Mouse (Mus musculus): ENCODE data around the gene Camkk1. TPM values are rescaled to one million over a fixed set of nuclear protein-coding genes. Genes with fewer than 3 reads are reported as not detected.
A peak's percentile ranks its signal among the peaks of the same experiment; 100 is the strongest.

The Camkk1 gene
- polyA plus RNA-seq, 1 experiment from 2014 or later, result 6.1 TPM

GRCm38 (mm10) chr11:73019147-73019795, 463 bp downstream of the Camkk1 start:
- no peaks in the 10 kb centered on the region for H3K9me3 ChIP-seq (ENCODE audit: low read length)
- ATAC-seq (peak; percentile 40), DNase-seq (ENCODE audit: low spot score) (peak; percentile 59)
- peak overlapping the region; percentile 55 for H3K4me3 ChIP-seq (ENCODE audit: low read depth, low read length)
- H3K4me2 ChIP-seq (replicated peaks; ENCODE audit: low read depth, low read length), result peak overlapping the region; percentile 100
- 2% methylated on average over 44 of the region's 46 CpGs for WGBS
- no peak overlapping the region; the same call in 1 of the 2 replicates for H3K9ac ChIP-seq (replicated peaks; ENCODE audit: low read depth)
- H3K4me1 ChIP-seq (ENCODE audit: insufficient read depth, low read depth, low read length), result peaks cover 18% of the 10 kb centered on the region
- H3K36me3 ChIP-seq (ENCODE audit: insufficient read depth, low read length), result no peaks in the 10 kb centered on the region
- TF ChIP-seq CTCF (IDR thresholded peaks at IDR 0.05), result no peak
- H3K27ac ChIP-seq (ENCODE audit: low read length), result 0 out of 2 replicates have a peak overlapping the region, but pooled peaks have one; percentile 29
- H3K27me3 ChIP-seq (replicated peaks; ENCODE audit: insufficient read depth, low read length), result no peaks in the 10 kb centered on the region

GRCm38 (mm10) chr11:73020953-73021800, 2.4 kb downstream of the Camkk1 start:
- Histone ChIP-seq H3K4me1 (ENCODE audit: insufficient read depth, low read depth, low read length) (peaks cover 22% of the 10 kb centered on the region), H3K9me3 (ENCODE audit: low read length) (no peaks in the 10 kb centered on the region), H3K36me3 (ENCODE audit: insufficient read depth, low read length) (no peaks in the 10 kb centered on the region), H3K4me2 (replicated peaks; ENCODE audit: low read depth, low read length) (no peak overlapping the region), H3K27ac (ENCODE audit: low read length) (no peak overlapping the region), H3K27me3 (replicated peaks; ENCODE audit: insufficient read depth, low read length) (no peaks in the 10 kb centered on the region), H3K9ac (replicated peaks; ENCODE audit: low read depth) (no peak overlapping the region), H3K4me3 (ENCODE audit: low read depth, low read length) (no peak overlapping the region)
- no peak for TF ChIP-seq EP300 (IDR thresholded peaks at IDR 0.05)
- TF ChIP-seq CTCF (IDR thresholded peaks at IDR 0.05), result no peak
- ATAC-seq, result no peak
- WGBS, result 64% methylated on average over 7 of the region's 7 CpGs
- no peak for DNase-seq (ENCODE audit: low spot score)

GRCm38 (mm10) chr11:73023099-73023498, 4.3 kb downstream of the Camkk1 start:
- no peak for ATAC-seq
- DNase-seq (ENCODE audit: low spot score), result peak; percentile 42
- no peak overlapping the region for H3K27ac ChIP-seq (ENCODE audit: low read length)
- H3K27me3 ChIP-seq (replicated peaks; ENCODE audit: insufficient read depth, low read length), result no peaks in the 10 kb centered on the region
- H3K4me3 ChIP-seq (ENCODE audit: low read depth, low read length), result no peak overlapping the region
- 49% methylated on average over 9 of the region's 9 CpGs for WGBS
- no peak overlapping the region for H3K9ac ChIP-seq (replicated peaks; ENCODE audit: low read depth)
- TF ChIP-seq CTCF (IDR thresholded peaks at IDR 0.05), result no peak
- TF ChIP-seq EP300 (IDR thresholded peaks at IDR 0.05), result no peak
- no peak overlapping the region for H3K4me2 ChIP-seq (replicated peaks; ENCODE audit: low read depth, low read length)
- no peaks in the 10 kb centered on the region for H3K9me3 ChIP-seq (ENCODE audit: low read length)
- no peaks in the 10 kb centered on the region for H3K36me3 ChIP-seq (ENCODE audit: insufficient read depth, low read length)
- peaks cover 22% of the 10 kb centered on the region for H3K4me1 ChIP-seq (ENCODE audit: insufficient read depth, low read depth, low read length)

- no peak overlapping the region for H3K4me3 ChIP-seq (ENCODE audit: low read depth, low read length)
- H3K27me3 ChIP-seq (replicated peaks; ENCODE audit: insufficient read depth, low read length), result no peaks in the 10 kb centered on the region
- peaks cover 22% of the 10 kb centered on the region for H3K4me1 ChIP-seq (ENCODE audit: insufficient read depth, low read depth, low read length)
- H3K9ac ChIP-seq (replicated peaks; ENCODE audit: low read depth), result no peak overlapping the region
- 49% methylated on average over 4 of the region's 4 CpGs for WGBS
- H3K27ac ChIP-seq (ENCODE audit: low read length), result 0 out of 2 replicates have a peak overlapping the region, but pooled peaks have one; percentile 3
- no peak for ATAC-seq
- no peak for DNase-seq (ENCODE audit: low spot score)
- H3K36me3 ChIP-seq (ENCODE audit: insufficient read depth, low read length), result no peaks in the 10 kb centered on the region
- TF ChIP-seq EP300 (IDR thresholded peaks at IDR 0.05) (no peak), CTCF (IDR thresholded peaks at IDR 0.05) (no peak)
- H3K4me2 ChIP-seq (replicated peaks; ENCODE audit: low read depth, low read length), result no peak overlapping the region
- no peaks in the 10 kb centered on the region for H3K9me3 ChIP-seq (ENCODE audit: low read length)
Measured at GRCm38 (mm10) chr11:73023827-73024226, 5.0 kb downstream of the Camkk1 start.

- ATAC-seq (peak; percentile 46), DNase-seq (ENCODE audit: low spot score) (peak; percentile 62)
- Histone ChIP-seq H3K4me2 (replicated peaks; ENCODE audit: low read depth, low read length) (no peak overlapping the region), H3K27me3 (replicated peaks; ENCODE audit: insufficient read depth, low read length) (no peaks in the 10 kb centered on the region), H3K27ac (ENCODE audit: low read length) (0 out of 2 replicates have a peak overlapping the region, but pooled peaks have one; percentile 3), H3K36me3 (ENCODE audit: insufficient read depth, low read length) (no peaks in the 10 kb centered on the region), H3K4me3 (ENCODE audit: low read depth, low read length) (no peak overlapping the region), H3K4me1 (ENCODE audit: insufficient read depth, low read depth, low read length) (peaks cover 20% of the 10 kb centered on the region), H3K9me3 (ENCODE audit: low read length) (no peaks in the 10 kb centered on the region), H3K9ac (replicated peaks; ENCODE audit: low read depth) (no peak overlapping the region)
- TF ChIP-seq EP300 (IDR thresholded peaks at IDR 0.05) (no peak), CTCF (IDR thresholded peaks at IDR 0.05) (no peak)
- WGBS, result 38% methylated on average over 7 of the region's 7 CpGs
Measured at GRCm38 (mm10) chr11:73024236-73024904, 5.6 kb downstream of the Camkk1 start.

- Histone ChIP-seq H3K4me2 (replicated peaks; ENCODE audit: low read depth, low read length) (no peak overlapping the region), H3K9me3 (ENCODE audit: low read length) (no peaks in the 10 kb centered on the region), H3K9ac (replicated peaks; ENCODE audit: low read depth) (no peak overlapping the region), H3K4me3 (ENCODE audit: low read depth, low read length) (no peak overlapping the region), H3K27ac (ENCODE audit: low read length) (peak overlapping the region; percentile 47), H3K27me3 (replicated peaks; ENCODE audit: insufficient read depth, low read length) (no peaks in the 10 kb centered on the region), H3K36me3 (ENCODE audit: insufficient read depth, low read length) (no peaks in the 10 kb centered on the region), H3K4me1 (ENCODE audit: insufficient read depth, low read depth, low read length) (peaks cover 19% of the 10 kb centered on the region; the same call in 1 of the 2 replicates)
- no peak for TF ChIP-seq EP300 (IDR thresholded peaks at IDR 0.05)
- peak; percentile 80 for DNase-seq (ENCODE audit: low spot score)
- WGBS, result 37% methylated on average over 8 of the region's 8 CpGs
- peak; percentile 52 for ATAC-seq
Measured at GRCm38 (mm10) chr11:73026961-73027360, 8.2 kb downstream of the Camkk1 start.
